Mouse (Mus musculus): ENCODE data around the gene Lamc1. TPM values are rescaled to one million over a fixed set of nuclear protein-coding genes. Genes with fewer than 3 reads are reported as not detected.

Lamc1 gene
- total RNA-seq, 1 experiment from 2014 or later = 3.6 TPM

Other genes starting within 250 kb of the Lamc1 start
- not detected in 2 replicates for gene Lamc2, start 146.3 kb downstream of the Lamc1 start, total RNA-seq (2017)
- gene Shcbp1l, start 92.4 kb upstream of the Lamc1 start, total RNA-seq (2017) = 0.68 and 1.0 TPM in 2 replicates
- gene Dhx9, start 154.9 kb upstream of the Lamc1 start, total RNA-seq (2017) = 213 and 320 TPM in 2 replicates
- 12.2 and 17.9 TPM in 2 replicates for gene Npl, start 217.3 kb upstream of the Lamc1 start, total RNA-seq (2017)